Mouse (Mus musculus): Measurements from ENCODE around the gene Ccdc92b. TPM values are rescaled to one million over a fixed set of nuclear protein-coding genes. Genes with fewer than 3 reads are reported as not detected.

Gene Ccdc92b
- polyA plus RNA-seq, 1 experiment from 2014 or later, result 0.31 TPM

DNA sequence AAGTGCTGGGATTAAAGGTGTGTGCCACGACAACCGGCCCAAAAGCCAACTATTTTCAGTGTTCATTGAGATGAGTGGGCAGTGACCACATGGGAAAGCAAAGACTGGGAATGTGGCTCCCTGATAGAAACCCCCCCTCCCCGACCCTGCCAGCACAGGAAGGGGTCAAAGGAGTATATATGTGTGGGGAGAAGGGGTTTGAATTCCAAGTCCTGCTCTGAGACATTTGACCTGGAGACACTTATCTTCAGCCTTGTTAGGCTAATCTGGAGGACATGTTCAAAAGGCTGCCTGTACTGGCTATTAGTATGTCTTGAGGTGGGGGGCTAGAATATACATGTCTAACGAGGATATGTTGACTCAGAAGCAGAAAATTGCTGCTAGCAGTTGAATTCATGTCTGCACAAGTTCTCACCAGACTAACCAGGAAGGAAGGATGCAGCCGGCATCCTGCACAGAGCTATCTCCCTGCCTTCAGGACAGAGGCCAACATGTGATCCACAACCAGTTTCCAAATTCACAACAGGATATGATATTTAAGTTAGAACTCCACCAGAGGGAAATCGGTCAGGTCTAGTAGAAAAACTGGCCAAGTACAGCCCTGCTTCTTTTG, 53.6 kb downstream of the Ccdc92b start:
- WGBS, result 73% methylated on average over 6 of the region's 6 CpGs
- Histone ChIP-seq H3K27me3 (no peaks in the 10 kb centered on the region), H3K4me3 (no peak overlapping the region), H3K4me1 (no peaks in the 10 kb centered on the region), H3K9ac (no peak overlapping the region), H3K36me3 (peaks cover 53% of the 10 kb centered on the region), H3K4me2 (no peak overlapping the region), H3K9me3 (no peaks in the 10 kb centered on the region), H3K27ac (no peak overlapping the region)
- ATAC-seq (ENCODE audit: insufficient number of reproducible peaks, low FRiP score, low TSS enrichment, low read depth), result 0 out of 2 replicates have a peak, but pooled peaks have one; percentile 33

- peaks cover 56% of the 10 kb centered on the region for H3K36me3 ChIP-seq
- H3K9ac ChIP-seq, result no peak overlapping the region
- no peaks in the 10 kb centered on the region for H3K27me3 ChIP-seq
- no peak for ATAC-seq (ENCODE audit: insufficient number of reproducible peaks, low FRiP score, low TSS enrichment, low read depth)
- H3K9me3 ChIP-seq, result no peaks in the 10 kb centered on the region
- no peaks in the 10 kb centered on the region for H3K4me1 ChIP-seq
- H3K27ac ChIP-seq, result no peak overlapping the region
- H3K4me3 ChIP-seq, result no peak overlapping the region
- H3K4me2 ChIP-seq, result no peak overlapping the region
- 94% methylated on average over 1 of the region's 1 CpGs for whole genome bisulfite sequencing
Measured at GRCm38 (mm10) chr11:74673561-74673960, 54.2 kb downstream of the Ccdc92b start.

DNA sequence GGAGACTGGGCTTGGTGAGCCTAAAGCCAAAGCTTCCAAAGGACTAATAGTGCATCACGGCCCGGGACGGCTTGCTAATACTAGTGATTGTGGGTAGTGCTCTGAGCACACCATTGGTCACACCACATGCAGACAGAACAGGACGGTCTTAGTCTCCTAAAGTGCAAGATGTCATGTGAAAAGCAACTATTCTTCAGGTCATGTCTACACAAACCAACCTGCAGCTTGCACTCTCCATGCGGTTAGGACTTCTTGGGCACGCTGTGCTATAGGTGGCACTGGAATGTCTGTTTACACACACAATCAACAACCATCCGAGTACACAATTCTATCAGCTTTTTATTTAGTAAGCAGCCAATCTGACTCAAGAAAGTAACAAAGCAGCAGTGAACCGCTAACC, 55.3 kb downstream of the Ccdc92b start:
- no peak overlapping the region for H3K4me2 ChIP-seq
- ATAC-seq (ENCODE audit: insufficient number of reproducible peaks, low FRiP score, low TSS enrichment, low read depth), result no peak
- no peaks in the 10 kb centered on the region for H3K9me3 ChIP-seq
- H3K27me3 ChIP-seq, result no peaks in the 10 kb centered on the region
- H3K4me1 ChIP-seq, result no peaks in the 10 kb centered on the region
- no peak overlapping the region for H3K4me3 ChIP-seq
- no peak overlapping the region for H3K9ac ChIP-seq
- 95% methylated on average over 8 of the region's 8 CpGs for WGBS
- peaks cover 54% of the 10 kb centered on the region for H3K36me3 ChIP-seq
- H3K27ac ChIP-seq, result no peak overlapping the region

DNA sequence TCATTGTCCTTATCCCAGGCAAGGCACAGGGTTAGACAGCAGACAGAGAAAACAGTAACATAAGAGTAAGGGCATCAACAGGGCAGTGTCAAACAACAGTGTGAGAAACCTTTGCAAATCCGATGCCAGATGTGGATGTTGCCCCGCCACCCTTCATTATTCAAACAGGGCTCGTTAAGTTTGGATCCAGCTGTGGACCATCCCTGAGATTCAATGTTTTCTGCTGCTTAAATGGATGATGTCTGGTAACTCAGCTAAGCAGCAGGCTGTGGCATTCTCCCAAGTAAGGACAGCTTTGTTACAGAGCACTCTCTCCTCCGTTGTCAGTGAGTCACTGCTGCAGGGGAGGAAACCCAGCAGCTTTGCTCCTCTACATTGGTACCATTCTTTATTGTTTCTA, 55.8 kb downstream of the Ccdc92b start:
- WGBS, result 70% methylated on average over 4 of the region's 4 CpGs

More for the DNA sequence above, 55.8 kb downstream of the Ccdc92b start:
- ATAC-seq (ENCODE audit: insufficient number of reproducible peaks, low FRiP score, low TSS enrichment, low read depth), result no peak
- no peak overlapping the region for H3K4me2 ChIP-seq
- no peaks in the 10 kb centered on the region for H3K9me3 ChIP-seq
- no peak overlapping the region for H3K27ac ChIP-seq
- peaks cover 54% of the 10 kb centered on the region for H3K36me3 ChIP-seq
- no peak overlapping the region for H3K4me3 ChIP-seq
- no peak overlapping the region for H3K9ac ChIP-seq
- no peaks in the 10 kb centered on the region for H3K4me1 ChIP-seq
- H3K27me3 ChIP-seq, result no peaks in the 10 kb centered on the region

Other genes with a start within 250 kb of the Ccdc92b start
- 1.6 and 2.0 TPM in 2 replicates for gene Rap1gap2, start 8.7 kb upstream of the Ccdc92b start, polyA plus RNA-seq (2015; fragmentation: Nextera tagmentation; extraction: Ambion mirVana)
- 23.9 and 24.7 TPM in 2 replicates for gene Cluh, start 29.9 kb downstream of the Ccdc92b start, polyA plus RNA-seq (2015; fragmentation: Nextera tagmentation; extraction: Ambion mirVana)
- 44.7 and 46.2 TPM in 2 replicates for gene Pafah1b1, start 105.1 kb downstream of the Ccdc92b start, polyA plus RNA-seq (2015; fragmentation: Nextera tagmentation; extraction: Ambion mirVana)
- 47.3 and 49.0 TPM in 2 replicates for gene Mettl16, start 151.2 kb downstream of the Ccdc92b start, polyA plus RNA-seq (2015; fragmentation: Nextera tagmentation; extraction: Ambion mirVana)
- gene Mnt, start 211.3 kb downstream of the Ccdc92b start, polyA plus RNA-seq (2015; fragmentation: Nextera tagmentation; extraction: Ambion mirVana), result 5.1 and 5.4 TPM in 2 replicates